Mouse (Mus musculus) megakaryocyte-erythroid progenitor cell, adult 5-6 weeks (primary cell): ENCODE data around the gene Slc39a7. TPM values are rescaled to one million over a fixed set of nuclear protein-coding genes. Genes with fewer than 3 reads are reported as not detected.

Experiments
- ATAC-seq: replicated peaks from 2 replicates; pipeline ENCODE4 v1.8.0; 2016; ENCODE audit warnings: mild to moderate bottlenecking, inconsistent platforms; ENCODE audit not compliant: severe bottlenecking, poor library complexity, low FRiP score, low TSS enrichment
- total RNA-seq, 2 experiments: library from RNA; stranded (forward) in 1 of 2; stranded (reverse) in 1 of 2; fragments of 200-1000, 215-1000 nt in 1 of 2; fragments of >200 nt in 1 of 2; fragmentation: Nextera tagmentation in 1 of 2; gene quantifications; 2 replicates each; pipeline ENCODE4 v1.2.3; 2014 to 2017

Gene Slc39a7
- total RNA-seq, 2 experiments from 2014 or later = 18.3 to 169 TPM

- ATAC-seq = no peak
Observed at GRCm38 (mm10) chr17:34032806-34033205, 1.3 kb upstream of the Slc39a7 start.

GRCm38 (mm10) chr17:34032174-34032632, 721 bp upstream of the Slc39a7 start:
- 0 out of 2 replicates have a peak, but pooled peaks have one; percentile 2 for ATAC-seq

GRCm38 (mm10) chr17:34030861-34031326, 588 bp downstream of the Slc39a7 start:
- ATAC-seq = no peak

- ATAC-seq = no peak
Observed at GRCm38 (mm10) chr17:34029890-34030595, 1.4 kb downstream of the Slc39a7 start.

- ATAC-seq = no peak
Observed at GRCm38 (mm10) chr17:34029150-34029889, 2.2 kb downstream of the Slc39a7 start.

- no peak for ATAC-seq
Observed at GRCm38 (mm10) chr17:34028501-34029149, 2.9 kb downstream of the Slc39a7 start.

GRCm38 (mm10) chr17:34027656-34028223, 3.7 kb downstream of the Slc39a7 start, which contains the start of gene H2-Ke6:
TSS of gene H2-Ke6 (minus strand) at chr17:34028060.
- peak; percentile 64 for ATAC-seq

- 0 out of 2 replicates have a peak, but pooled peaks have one; percentile 6 for ATAC-seq
Observed at GRCm38 (mm10) chr17:34026917-34027655, 4.4 kb downstream of the Slc39a7 start.

GRCm38 (mm10) chr17:34026221-34026620, 5.3 kb downstream of the Slc39a7 start:
- no peak for ATAC-seq

GRCm38 (mm10) chr17:34025756-34026151, 5.7 kb downstream of the Slc39a7 start:
- ATAC-seq = no peak

- ATAC-seq = no peak
Observed at GRCm38 (mm10) chr17:34024861-34025755, 6.4 kb downstream of the Slc39a7 start.

GRCm38 (mm10) chr17:34024317-34024821, 7.1 kb downstream of the Slc39a7 start, which contains the start of gene Ring1:
TSS of gene Ring1 (minus strand) at chr17:34024680.
- peak; percentile 17; the same call in 1 of the 2 replicates for ATAC-seq

- no peak for ATAC-seq
Observed at GRCm38 (mm10) chr17:34023678-34024077, 7.8 kb downstream of the Slc39a7 start.

GRCm38 (mm10) chr17:34022987-34023386, 8.5 kb downstream of the Slc39a7 start:
- no peak for ATAC-seq

- ATAC-seq = no peak
Observed at GRCm38 (mm10) chr17:34022414-34022783, 9.1 kb downstream of the Slc39a7 start.

GRCm38 (mm10) chr17:34021539-34022413, 9.7 kb downstream of the Slc39a7 start:
- ATAC-seq = no peak

GRCm38 (mm10) chr17:34013436-34013835, 18.0 kb downstream of the Slc39a7 start:
- ATAC-seq = no peak
